Mouse (Mus musculus) liver, postnatal 0 days (tissue): ENCODE results near the gene Exd1. TPM values are rescaled to one million over a fixed set of nuclear protein-coding genes. Genes with fewer than 3 reads are reported as not detected.

Experiments
- ATAC-seq: fragments of 200-750 bp; cut with Nextera tagmentation; 2 replicates; pipeline ENCODE4 v1.8.0; 2017; ENCODE audit warnings: mild to moderate bottlenecking, moderate library complexity
- DNase-seq: peaks from one replicate; pipeline ENCODE4 v3.0.0-alpha.2; 2016
- H3K27ac ChIP-seq: fragments of 300-500 bp; sonication (generic); 2 replicates; pipeline ENCODE4 v1.5.1; 2014; ENCODE audit warnings: antibody characterized with exemption, moderate library complexity, mild to moderate bottlenecking, low read depth
- H3K27me3 ChIP-seq: fragments of 300-500 bp; sonication (generic); 2 replicates; pipeline ENCODE4 v1.6.1; 2014; ENCODE audit warnings: low read length, control low read depth, mixed read lengths; ENCODE audit not compliant: insufficient read depth
- H3K36me3 ChIP-seq: fragments of 300-500 bp; sonication (generic); replicated peaks from 2 replicates; pipeline ENCODE4 v1.6.1; 2014; ENCODE audit warnings: mild to moderate bottlenecking, control low read depth, low read length, moderate library complexity, mixed read lengths; ENCODE audit not compliant: insufficient read depth
- H3K4me1 ChIP-seq: fragments of 300-500 bp; sonication (generic); 2 replicates; pipeline ENCODE4 v1.6.1; 2014; ENCODE audit warnings: antibody characterized with exemption, mild to moderate bottlenecking, control low read depth; ENCODE audit not compliant: insufficient read depth
- H3K4me2 ChIP-seq: fragments of 300-500 bp; sonication (generic); 2 replicates; pipeline ENCODE4 v1.6.1; 2014; ENCODE audit warnings: low read depth, mild to moderate bottlenecking, low read length, moderate library complexity, mixed read lengths
- H3K4me3 ChIP-seq: fragments of 300-500 bp; sonication (generic); 2 replicates; pipeline ENCODE4 v1.5.1; 2014; ENCODE audit warnings: low read depth, low read length
- H3K9ac ChIP-seq: fragments of 300-500 bp; sonication (generic); replicated peaks from 2 replicates; pipeline ENCODE4 v1.6.1; 2014; ENCODE audit warnings: mild to moderate bottlenecking, moderate library complexity
- H3K9me3 ChIP-seq: fragments of 300-500 bp; sonication (generic); 2 replicates; pipeline ENCODE4 v1.6.1; 2016; ENCODE audit warnings: mild to moderate bottlenecking, control low read depth, low read length, mixed read lengths
- CTCF ChIP-seq: sonication (generic); IDR thresholded peaks from 2 replicates; pipeline ENCODE4 v1.5.1; 2016; ENCODE audit warnings: antibody characterized with exemption, low read depth
- EP300 ChIP-seq: IDR thresholded peaks from 2 replicates; pipeline ENCODE4 v1.6.1; 2016; ENCODE audit warnings: antibody characterized with exemption, low read depth, mild to moderate bottlenecking
- WGBS: fragments of 180-500 bp; shearing (Covaris S2); extraction: QIAGEN DNeasy Blood & Tissue Kit; methylation state at CpG from one replicate; pipeline ENCODE4 v1.1.7; 2014; ENCODE audit not compliant: insufficient replicate concordance; 5-methylcytosine and 5-hydroxymethylcytosine counted together
- polyA plus RNA-seq: library from polyadenylated mRNA; unstranded; fragments of >200 nt; fragmentation: Nextera tagmentation; extraction: Ambion mirVana; gene quantifications from 2 replicates; pipeline ENCODE4 v1.2.1, GENCODE M21; 2015

The Exd1 gene
- polyA plus RNA-seq, 1 experiment from 2014 or later, result 0.29 TPM

- no peak overlapping the region for H3K27ac ChIP-seq
- TF ChIP-seq EP300 (no peak), CTCF (peak; percentile 49)
- ATAC-seq, result no peak
- H3K4me1 ChIP-seq, result no peaks in the 10 kb centered on the region
- H3K4me3 ChIP-seq, result no peak overlapping the region
- no peaks in the 10 kb centered on the region for H3K9me3 ChIP-seq
- H3K4me2 ChIP-seq, result no peak overlapping the region
- no peak overlapping the region for H3K9ac ChIP-seq
- H3K27me3 ChIP-seq, result no peaks in the 10 kb centered on the region
- no peaks in the 10 kb centered on the region for H3K36me3 ChIP-seq
- peak; percentile 18 for DNase-seq
Observed at GRCm38 (mm10) chr2:119507108-119507507, 40.3 kb downstream of the Exd1 start.

GRCm38 (mm10) chr2:119500965-119501652 is 46.3 kb downstream of the Exd1 start:
- Histone ChIP-seq H3K27me3 (no peaks in the 10 kb centered on the region), H3K9me3 (no peaks in the 10 kb centered on the region), H3K4me3 (no peak overlapping the region), H3K4me2 (no peak overlapping the region), H3K36me3 (no peaks in the 10 kb centered on the region), H3K4me1 (no peaks in the 10 kb centered on the region), H3K27ac (no peak overlapping the region), H3K9ac (no peak overlapping the region)
- ATAC-seq (no peak), DNase-seq (no peak)
- WGBS, result 73% methylated on average over 2 of the region's 2 CpGs
- TF ChIP-seq EP300 (no peak), CTCF (no peak)

- WGBS, result 50% methylated on average over 2 of the region's 2 CpGs
- no peak overlapping the region for H3K4me2 ChIP-seq
- H3K27me3 ChIP-seq, result no peaks in the 10 kb centered on the region
- H3K36me3 ChIP-seq, result no peaks in the 10 kb centered on the region
- no peak for ATAC-seq
- no peak for TF ChIP-seq EP300
- TF ChIP-seq CTCF, result no peak
- no peak overlapping the region for H3K9ac ChIP-seq
- H3K27ac ChIP-seq, result no peak overlapping the region
- no peak for DNase-seq
- no peaks in the 10 kb centered on the region for H3K4me1 ChIP-seq
- H3K4me3 ChIP-seq, result no peak overlapping the region
- H3K9me3 ChIP-seq, result no peaks in the 10 kb centered on the region
Observed at GRCm38 (mm10) chr2:119498859-119499258, 48.6 kb downstream of the Exd1 start.

- ATAC-seq (no peak), DNase-seq (no peak)
- no peak overlapping the region for H3K4me3 ChIP-seq
- no peaks in the 10 kb centered on the region for H3K4me1 ChIP-seq
- no peak overlapping the region for H3K27ac ChIP-seq
- TF ChIP-seq EP300, result no peak
- no peak for TF ChIP-seq CTCF
- no peaks in the 10 kb centered on the region for H3K36me3 ChIP-seq
- H3K9me3 ChIP-seq, result no peaks in the 10 kb centered on the region
- no peak overlapping the region for H3K4me2 ChIP-seq
- 88% methylated on average over 2 of the region's 2 CpGs for WGBS
- H3K27me3 ChIP-seq, result no peaks in the 10 kb centered on the region
- no peak overlapping the region for H3K9ac ChIP-seq
Observed at GRCm38 (mm10) chr2:119496082-119496481, 51.3 kb downstream of the Exd1 start.

- ATAC-seq, result no peak
- no peak overlapping the region for H3K4me2 ChIP-seq
- H3K4me3 ChIP-seq, result no peak overlapping the region
- no peak for DNase-seq
- H3K27ac ChIP-seq, result no peak overlapping the region
- no peaks in the 10 kb centered on the region for H3K36me3 ChIP-seq
- 40% methylated on average over 5 of the region's 5 CpGs for WGBS
- H3K27me3 ChIP-seq, result no peaks in the 10 kb centered on the region
- H3K9ac ChIP-seq, result no peak overlapping the region
- no peaks in the 10 kb centered on the region for H3K4me1 ChIP-seq
- no peak for TF ChIP-seq EP300
- no peak for TF ChIP-seq CTCF
- no peaks in the 10 kb centered on the region for H3K9me3 ChIP-seq
Observed at GRCm38 (mm10) chr2:119491953-119492352, 55.5 kb downstream of the Exd1 start.

- Histone ChIP-seq H3K27ac (no peak overlapping the region), H3K9me3 (no peaks in the 10 kb centered on the region), H3K36me3 (no peaks in the 10 kb centered on the region), H3K4me1 (no peaks in the 10 kb centered on the region), H3K9ac (no peak overlapping the region), H3K27me3 (no peaks in the 10 kb centered on the region), H3K4me2 (no peak overlapping the region), H3K4me3 (no peak overlapping the region)
- ATAC-seq (no peak), DNase-seq (no peak)
- TF ChIP-seq CTCF, result no peak
- no peak for TF ChIP-seq EP300
- WGBS, result 36% methylated on average over 4 of the region's 4 CpGs
Observed at GRCm38 (mm10) chr2:119486488-119486887, 60.9 kb downstream of the Exd1 start.

- Histone ChIP-seq H3K4me2 (no peak overlapping the region), H3K9me3 (no peaks in the 10 kb centered on the region), H3K27ac (no peak overlapping the region), H3K4me1 (0 out of 2 replicates have a peak, but pooled peaks cover 2% of the 10 kb centered on the region), H3K9ac (no peak overlapping the region), H3K36me3 (no peaks in the 10 kb centered on the region), H3K27me3 (no peaks in the 10 kb centered on the region), H3K4me3 (no peak overlapping the region)
- 74% methylated on average over 1 of the region's 1 CpGs for WGBS
- ATAC-seq (no peak), DNase-seq (no peak)
- TF ChIP-seq EP300 (no peak), CTCF (no peak)
Observed at GRCm38 (mm10) chr2:119482307-119482706, 65.1 kb downstream of the Exd1 start.
